Mouse (Mus musculus) c-Kit-positive CD71-negative TER-119-negative erythroid progenitor cells, embryonic 14.5 days (primary cell): ENCODE measurements at regions not wholly inside any gene's neighbourhood (a gene's known extent, or its start where the extent isn't known, plus 50 kb on each side); places are given as distances from the start of the nearest gene placed in this dataset.

Source experiments
- DNase-seq: peaks from one replicate; pipeline ENCODE4 v3.0.0-alpha.2; 2013; ENCODE audit warnings: low read depth

DNA sequence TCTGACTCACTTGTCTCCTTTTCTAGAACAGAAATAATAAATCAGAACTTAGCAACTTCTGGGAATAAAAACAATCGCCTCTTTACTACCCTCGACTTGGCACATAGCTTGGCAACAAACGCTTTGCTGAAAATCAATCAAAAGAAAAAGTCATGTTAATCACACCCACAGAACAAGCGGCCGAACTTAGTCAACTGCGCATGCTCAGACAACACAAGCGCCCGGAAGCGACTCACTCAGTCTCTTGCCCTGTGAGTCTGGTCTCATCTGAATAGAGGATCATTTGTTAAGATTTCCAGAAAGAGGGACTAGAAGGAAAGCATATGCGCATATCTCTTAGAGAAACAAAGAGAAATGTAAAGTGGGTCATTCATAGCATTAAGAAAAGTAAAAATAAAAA, 375.8 kb downstream of the Gpd2 start:
- DNase-seq = no peak

DNA sequence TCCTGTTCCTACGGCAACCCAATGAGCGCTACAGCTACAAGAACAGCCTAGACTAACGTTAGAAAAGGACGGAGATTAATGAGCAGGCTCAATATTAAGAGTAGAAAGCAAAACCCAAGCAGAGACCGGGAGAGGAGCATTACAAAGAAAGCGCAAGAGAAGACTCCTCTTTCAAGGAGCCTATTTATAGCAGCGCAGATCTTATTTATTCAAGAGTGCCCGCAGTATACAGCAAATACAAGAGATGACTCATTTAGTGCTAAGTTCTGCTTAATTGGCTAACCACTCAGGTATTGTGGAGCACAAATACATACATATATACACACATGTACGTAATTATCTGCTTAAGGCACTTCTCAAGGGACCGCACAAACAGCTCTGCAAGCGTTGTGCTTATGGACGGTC, 377.2 kb downstream of the Gpd2 start:
- DNase-seq = no peak

DNA sequence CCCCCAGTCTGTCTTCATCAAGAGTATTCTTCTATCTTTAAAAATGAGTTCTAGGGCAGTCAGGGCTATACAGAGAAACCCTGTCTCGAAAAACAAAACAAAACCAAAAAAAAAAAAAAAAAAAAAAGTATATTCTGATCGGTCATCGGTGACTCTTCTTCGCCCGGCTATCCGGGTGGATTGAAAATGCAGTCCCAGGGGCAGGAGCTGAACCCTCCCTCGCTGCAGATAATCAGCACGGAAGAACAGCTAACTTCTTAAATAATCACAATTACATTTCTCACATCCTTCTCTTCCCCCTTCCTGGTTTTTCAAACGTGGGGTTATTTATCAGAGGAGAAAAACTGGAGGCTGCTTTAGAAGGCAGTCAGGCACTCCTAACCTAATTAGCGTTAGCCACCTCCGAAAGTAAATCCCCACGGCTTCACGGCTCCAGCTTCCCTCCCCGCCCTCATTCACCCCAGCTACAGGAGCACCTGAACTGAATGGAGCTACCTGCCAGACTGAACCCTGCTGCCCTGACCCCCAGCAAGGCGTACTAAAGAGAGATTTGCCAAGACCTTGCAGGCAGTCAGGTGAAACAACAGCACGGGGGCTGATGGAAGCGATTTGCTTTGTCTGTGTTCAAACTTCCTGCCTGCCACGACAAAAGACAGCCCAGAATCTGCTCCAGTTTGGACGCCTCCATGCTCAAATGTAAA, 379.2 kb downstream of the Gpd2 start:
- no peak for DNase-seq

DNA sequence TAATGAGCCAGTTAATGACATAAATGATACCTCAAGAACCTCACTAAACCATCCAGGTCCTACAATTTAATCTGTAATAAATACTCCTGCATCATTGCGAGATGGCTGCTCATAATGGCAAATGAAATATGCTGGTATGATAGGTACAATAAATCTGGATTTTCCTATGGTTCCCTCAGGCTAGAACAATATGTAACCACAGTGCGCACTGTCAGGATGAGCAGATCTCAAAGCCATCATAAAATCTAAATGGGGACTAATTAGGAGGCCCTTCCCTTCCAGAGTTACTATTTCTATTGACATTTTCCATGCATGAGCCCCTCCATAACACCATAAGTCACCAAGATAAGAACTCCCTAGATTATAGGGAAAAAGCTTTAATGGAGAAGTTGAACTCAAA, 379.8 kb downstream of the Gpd2 start:
- DNase-seq = no peak

DNA sequence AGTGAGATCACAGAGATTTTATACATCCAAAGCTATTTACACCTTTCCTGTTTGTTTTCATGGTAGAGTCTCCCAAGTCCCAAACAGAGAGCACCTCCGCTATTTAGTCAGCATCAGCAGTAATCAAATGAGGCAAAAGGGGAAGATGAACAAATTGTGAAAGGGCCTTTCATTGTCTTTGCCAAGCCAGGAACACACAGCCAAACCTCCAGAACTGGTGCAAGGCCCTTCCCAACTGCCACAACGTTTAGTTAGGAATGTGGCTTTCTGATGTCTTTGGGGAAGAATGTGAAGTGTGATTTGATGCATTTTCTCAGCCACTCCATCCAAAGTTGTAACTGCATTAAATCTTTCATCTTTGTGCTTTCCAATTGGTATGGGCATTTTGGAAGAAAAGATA, 353.6 kb upstream of the Galnt5 start:
- DNase-seq = no peak

DNA sequence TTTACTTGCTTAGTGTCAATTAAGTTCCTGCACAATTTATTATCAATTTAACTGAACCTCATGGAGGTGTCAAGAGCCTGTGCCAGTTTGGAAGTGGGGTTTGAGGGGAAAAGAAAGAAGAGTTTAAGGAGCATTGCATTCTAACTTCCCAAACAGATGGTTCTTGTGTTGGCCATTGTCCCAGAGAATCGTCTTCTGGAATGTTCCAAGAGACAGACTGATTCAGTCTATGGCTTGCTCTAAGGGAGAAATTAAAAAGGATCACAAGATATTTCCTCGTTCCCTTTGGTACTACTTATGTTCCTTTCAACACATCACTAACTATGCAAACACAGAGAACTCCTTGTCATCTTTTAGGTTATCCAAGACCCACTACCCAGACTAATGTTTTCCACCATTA, 353.1 kb upstream of the Galnt5 start:
- DNase-seq = no peak

DNA sequence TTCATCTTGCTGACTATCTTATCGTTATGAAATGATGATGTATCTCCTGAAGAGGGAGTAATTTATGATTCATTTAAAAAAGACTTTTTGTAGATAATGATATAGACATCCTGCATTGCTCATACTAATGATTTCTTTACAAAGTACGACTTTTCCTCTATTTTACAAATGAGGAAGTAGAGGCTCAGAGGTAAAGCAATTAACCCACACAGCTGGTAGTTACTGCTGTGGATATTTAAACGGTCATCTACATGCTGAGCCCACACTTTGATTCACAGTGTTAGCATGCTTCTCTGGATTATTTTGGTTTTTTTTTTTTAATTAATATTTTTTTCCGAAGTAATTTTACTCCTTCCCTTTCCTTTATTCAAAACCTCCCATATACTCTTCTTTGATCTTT, 348.7 kb upstream of the Galnt5 start:
- DNase-seq = no peak

DNA sequence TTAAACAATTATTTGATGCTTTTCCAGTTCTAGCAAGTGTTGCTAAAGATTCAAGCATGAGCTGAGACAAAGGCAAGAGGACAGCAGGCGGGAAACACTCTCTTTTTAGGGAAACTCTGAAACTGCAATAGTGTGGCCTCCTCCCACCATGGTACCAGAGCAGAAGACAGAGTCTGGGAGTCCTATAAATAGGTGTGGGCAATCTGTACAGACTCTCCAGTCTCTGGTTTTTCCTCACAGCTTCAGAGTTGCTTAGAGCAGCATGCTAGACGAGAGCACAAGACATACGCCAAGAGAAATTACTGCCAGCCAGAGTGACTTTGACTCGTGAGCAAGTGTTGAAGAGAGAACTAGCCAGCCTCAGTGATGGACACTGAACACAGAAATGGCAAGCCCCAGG, 340.3 kb upstream of the Galnt5 start:
- DNase-seq = no peak

DNA sequence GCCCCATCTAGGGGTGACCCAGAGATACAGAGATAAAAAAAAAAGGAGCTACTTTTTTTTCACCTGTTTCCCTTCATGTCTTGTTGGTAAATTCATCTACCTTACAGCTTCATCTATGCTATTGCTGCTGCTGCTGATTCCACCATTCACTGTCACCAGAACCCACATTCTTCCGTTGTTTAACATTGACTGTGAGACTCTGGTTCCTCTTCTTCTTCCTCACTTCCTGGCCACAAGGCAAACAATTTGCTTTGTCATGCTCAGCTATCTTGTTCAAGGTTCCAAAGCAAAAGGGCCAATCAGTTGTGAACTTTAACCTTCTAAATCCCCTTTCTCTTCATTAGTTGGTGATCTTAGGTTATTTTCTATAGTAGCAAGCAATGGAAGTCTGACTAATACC, 335.8 kb upstream of the Galnt5 start:
- no peak for DNase-seq

DNA sequence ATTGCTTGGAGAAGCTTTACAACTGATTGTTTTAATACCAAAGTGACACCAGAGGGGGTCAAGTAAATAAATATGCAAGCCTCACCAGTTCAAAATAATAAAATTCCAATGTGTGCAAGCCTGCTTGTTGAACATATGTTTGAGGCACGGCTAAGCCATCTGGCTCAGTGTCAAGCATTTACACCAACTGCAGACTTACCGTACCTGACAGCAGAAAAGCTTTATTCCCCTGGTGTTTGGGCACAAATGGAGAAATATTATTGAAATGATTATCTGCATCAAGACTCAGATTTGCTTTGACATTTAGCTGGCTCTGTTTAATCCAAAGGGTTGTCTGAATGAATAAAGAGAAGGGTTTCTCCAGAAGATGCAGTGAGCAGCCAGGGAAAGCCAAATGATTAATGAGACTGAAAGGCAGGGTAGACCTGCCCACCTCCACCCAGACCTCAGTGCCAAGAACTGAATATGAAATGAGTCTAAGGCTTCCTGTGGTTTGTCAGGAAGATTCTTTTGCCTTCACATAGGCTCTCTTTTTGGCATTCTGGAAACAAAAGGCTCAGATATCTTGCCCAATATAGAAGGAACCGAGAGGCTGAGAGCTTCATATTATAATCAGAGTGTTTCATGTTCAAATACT, 325.6 kb upstream of the Galnt5 start:
- no peak for DNase-seq

DNA sequence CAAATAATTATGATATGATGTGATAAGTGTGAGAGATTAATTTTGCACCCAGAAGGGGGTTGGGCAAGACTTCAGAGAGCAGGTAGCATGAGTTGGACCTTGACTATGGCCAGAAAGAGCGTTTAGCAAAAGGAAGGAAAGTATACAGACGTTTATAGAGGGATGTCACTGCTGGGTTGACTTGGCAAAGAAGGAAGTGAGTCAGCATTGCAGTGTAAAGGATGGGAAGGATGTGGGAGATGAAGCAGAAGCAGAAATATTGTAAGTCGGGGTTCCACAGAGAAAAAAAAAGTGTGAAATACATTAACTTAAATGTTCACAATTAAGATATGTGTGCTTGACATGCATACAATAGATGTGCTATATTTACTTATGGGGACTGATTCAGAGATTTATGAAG, 307.8 kb upstream of the Galnt5 start:
- no peak for DNase-seq

DNA sequence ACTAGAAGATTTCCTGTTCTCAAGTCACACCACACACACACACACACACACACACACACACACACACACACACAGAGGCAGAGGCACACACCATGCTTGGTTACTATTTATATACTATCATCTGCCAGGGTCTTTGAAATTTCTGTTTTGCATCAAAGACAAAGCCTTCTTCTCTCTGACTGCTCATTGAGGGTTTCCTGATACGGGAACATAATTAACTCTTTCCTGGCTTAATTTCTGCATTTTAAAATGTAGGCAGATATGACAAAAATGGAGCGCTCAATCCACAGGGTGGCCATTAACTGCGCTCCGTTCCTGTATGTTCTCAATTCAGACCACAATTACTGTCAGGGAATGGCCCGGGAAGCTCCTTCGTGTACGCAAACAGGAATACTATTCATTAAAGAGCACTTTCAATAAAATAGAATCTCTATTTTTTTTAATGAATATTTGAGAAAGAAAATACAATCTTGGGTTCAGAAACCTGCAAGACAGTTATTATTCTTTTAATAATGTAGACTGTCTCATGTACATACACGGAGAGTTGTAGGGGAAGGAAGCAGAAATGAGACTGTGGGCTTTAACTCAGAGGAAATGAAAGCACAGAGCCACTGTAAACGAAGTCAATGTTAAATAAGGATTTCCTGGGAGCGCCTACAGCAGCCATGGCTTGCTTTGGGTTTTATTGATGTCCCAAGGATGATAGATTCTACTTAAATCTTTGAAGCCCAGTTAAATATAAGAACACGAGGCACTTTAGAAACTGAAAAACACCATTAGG, 300.5 kb upstream of the Galnt5 start:
- DNase-seq = no peak

DNA sequence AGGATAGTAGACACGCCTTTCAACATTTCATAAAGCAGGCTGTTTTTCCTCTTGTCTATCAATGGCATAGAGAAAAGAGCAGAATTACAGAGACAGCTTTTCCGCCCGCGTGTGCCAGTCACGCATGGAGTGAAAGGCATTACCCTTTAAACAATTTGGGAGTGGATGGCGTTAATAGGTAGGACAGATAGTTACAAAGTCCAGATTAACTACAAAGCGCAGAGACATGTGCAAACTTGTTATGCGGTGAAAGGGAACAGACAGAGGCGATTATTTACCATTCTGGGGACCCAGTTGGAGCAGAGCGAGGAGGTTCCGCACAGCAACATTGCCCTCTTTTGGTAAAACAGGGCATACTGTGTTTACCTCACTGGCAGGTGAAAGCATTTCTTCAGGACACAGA, 299.0 kb upstream of the Galnt5 start:
- peak; percentile 13 for DNase-seq

DNA sequence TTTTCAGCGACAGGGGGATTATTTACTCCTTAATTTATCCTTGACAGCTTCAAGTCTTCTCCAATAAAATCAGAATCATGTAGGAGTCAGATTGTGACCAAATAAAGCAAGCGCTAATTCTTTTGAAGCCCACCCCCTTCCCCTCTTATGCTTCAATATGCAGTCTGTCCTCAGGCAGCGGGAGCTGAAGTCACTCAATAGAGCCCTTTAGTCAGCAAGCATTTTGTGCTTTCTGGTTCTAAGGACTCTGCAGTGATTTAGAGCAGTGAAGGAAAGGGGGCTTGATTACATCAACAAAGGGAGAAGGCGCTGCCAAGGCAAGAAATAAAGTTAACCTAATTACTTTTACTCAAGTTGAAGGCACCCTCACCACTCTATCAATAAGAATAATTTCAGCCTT, 298.5 kb upstream of the Galnt5 start:
- DNase-seq = no peak

DNA sequence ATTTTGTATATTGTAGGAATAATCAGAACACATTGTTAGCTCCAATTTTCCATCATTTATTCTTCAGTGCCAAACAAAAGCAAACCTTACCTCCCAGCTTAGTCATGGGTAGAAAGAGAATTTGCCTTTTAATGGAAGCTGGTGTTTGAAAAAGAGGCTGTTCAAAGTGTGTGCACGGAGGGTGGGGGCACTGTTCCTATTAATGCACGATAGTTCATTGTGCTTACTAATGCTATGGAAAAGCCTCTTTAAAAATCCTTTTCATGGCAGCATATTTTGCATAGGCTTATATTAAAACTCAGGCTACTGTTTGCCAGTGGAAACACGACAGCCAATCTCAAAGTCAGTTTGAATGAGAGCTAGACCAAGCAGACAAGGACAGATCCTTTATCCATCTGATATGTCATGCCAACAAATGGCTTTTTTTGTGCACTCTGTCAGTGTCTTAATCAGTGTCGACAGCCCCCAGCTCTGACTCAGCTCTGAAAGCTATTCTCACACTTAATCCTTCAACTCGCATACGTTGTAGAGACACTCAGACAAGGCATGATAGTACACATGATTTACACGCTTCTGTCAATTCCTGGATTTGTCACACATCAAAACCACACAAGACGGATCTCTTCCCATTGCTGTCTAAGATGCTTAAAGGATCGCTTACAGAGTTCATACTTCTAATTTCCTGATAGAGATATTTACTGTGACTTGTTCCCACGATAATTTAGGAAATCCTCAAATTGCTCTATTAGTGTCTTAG, 280.8 kb upstream of the Galnt5 start:
- no peak for DNase-seq
